Mouse (Mus musculus): Measurements from ENCODE around the gene Trim80. TPM values are rescaled to one million over a fixed set of nuclear protein-coding genes. Genes with fewer than 3 reads are reported as not detected.

The Trim80 gene
- polyA plus RNA-seq, 1 experiment: not detected

- Histone ChIP-seq H3K79me3 (ENCODE audit: low read depth) (peaks cover 2% of the 10 kb centered on the region), H3K27me3 (ENCODE audit: control insufficient read depth, insufficient read depth, insufficient read length) (no peaks in the 10 kb centered on the region), H3K36me3 (ENCODE audit: control insufficient read depth, insufficient read depth) (peaks cover 5% of the 10 kb centered on the region), H3ac (ENCODE audit: control insufficient read depth, insufficient read length, low read depth) (no peak overlapping the region), H3K79me2 (ENCODE audit: control insufficient read depth, insufficient read depth) (no peaks in the 10 kb centered on the region), H3K4me3 (ENCODE audit: insufficient read depth, poor library complexity, severe bottlenecking) (no peak overlapping the region)
- no peak for TF ChIP-seq MYOG (IDR thresholded peaks at IDR 0.05; ENCODE audit: control insufficient read depth, extremely low read depth, insufficient read length)
- TF ChIP-seq MYOD1 (IDR thresholded peaks at IDR 0.05; ENCODE audit: control insufficient read depth, insufficient read length, low read depth): no peak
- TF ChIP-seq CTCF (IDR thresholded peaks at IDR 0.05; ENCODE audit: control insufficient read depth, insufficient read depth, insufficient read length): no peak
- no peak for TF ChIP-seq CEBPB (IDR thresholded peaks at IDR 0.05; ENCODE audit: low read depth)
- no peak for TF ChIP-seq USF1 (IDR thresholded peaks at IDR 0.05; ENCODE audit: low read depth)
These were observed 42.9 kb downstream of the Trim80 start for GRCm38 (mm10) chr11:115483278-115483677.

- TF ChIP-seq CTCF (IDR thresholded peaks at IDR 0.05; ENCODE audit: control insufficient read depth, insufficient read depth, insufficient read length) (peak; percentile 45), FOSL1 (IDR thresholded peaks at IDR 0.05; ENCODE audit: insufficient read depth, low read length, poor library complexity, severe bottlenecking) (no peak)
- H3ac ChIP-seq (ENCODE audit: control insufficient read depth, insufficient read length, low read depth): no peak overlapping the region
- H3K36me3 ChIP-seq (ENCODE audit: control insufficient read depth, insufficient read depth): peaks cover 5% of the 10 kb centered on the region
- H3K4me3 ChIP-seq (ENCODE audit: insufficient read depth, poor library complexity, severe bottlenecking): no peak overlapping the region
- H3K27me3 ChIP-seq (ENCODE audit: control insufficient read depth, insufficient read depth, insufficient read length): no peaks in the 10 kb centered on the region
- no peaks in the 10 kb centered on the region for H3K79me2 ChIP-seq (ENCODE audit: control insufficient read depth, insufficient read depth)
- peaks cover 2% of the 10 kb centered on the region for H3K79me3 ChIP-seq (ENCODE audit: low read depth)
These were observed 43.4 kb downstream of the Trim80 start for GRCm38 (mm10) chr11:115483726-115484125.

GRCm38 (mm10) chr11:115485155-115485554 lies 44.8 kb downstream of the Trim80 start:
- H3K36me3 ChIP-seq (ENCODE audit: control insufficient read depth, insufficient read depth): peaks cover 18% of the 10 kb centered on the region
- no peak overlapping the region for H3ac ChIP-seq (ENCODE audit: control insufficient read depth, insufficient read length, low read depth)
- no peak overlapping the region for H3K4me3 ChIP-seq (ENCODE audit: insufficient read depth, poor library complexity, severe bottlenecking)
- TF ChIP-seq CTCF (IDR thresholded peaks at IDR 0.05; ENCODE audit: control insufficient read depth, insufficient read depth, insufficient read length) (no peak), CEBPB (IDR thresholded peaks at IDR 0.05; ENCODE audit: low read depth) (no peak), MYOD1 (IDR thresholded peaks at IDR 0.05; ENCODE audit: control insufficient read depth, insufficient read length, low read depth) (no peak), MYOG (IDR thresholded peaks at IDR 0.05; ENCODE audit: control insufficient read depth, extremely low read depth, insufficient read length) (no peak), FOSL1 (IDR thresholded peaks at IDR 0.05; ENCODE audit: insufficient read depth, low read length, poor library complexity, severe bottlenecking) (no peak), MAX (IDR thresholded peaks at IDR 0.05) (no peak), USF1 (IDR thresholded peaks at IDR 0.05; ENCODE audit: low read depth) (no peak)
- peaks cover 2% of the 10 kb centered on the region for H3K79me3 ChIP-seq (ENCODE audit: low read depth)
- H3K27me3 ChIP-seq (ENCODE audit: control insufficient read depth, insufficient read depth, insufficient read length): no peaks in the 10 kb centered on the region
- H3K79me2 ChIP-seq (ENCODE audit: control insufficient read depth, insufficient read depth): peaks cover 7% of the 10 kb centered on the region

- Histone ChIP-seq H3K27me3 (ENCODE audit: control insufficient read depth, insufficient read depth, insufficient read length) (no peaks in the 10 kb centered on the region), H3K36me3 (ENCODE audit: control insufficient read depth, insufficient read depth) (peaks cover 20% of the 10 kb centered on the region), H3K79me3 (ENCODE audit: low read depth) (peaks cover 10% of the 10 kb centered on the region), H3ac (ENCODE audit: control insufficient read depth, insufficient read length, low read depth) (no peak overlapping the region), H3K79me2 (ENCODE audit: control insufficient read depth, insufficient read depth) (peaks cover 25% of the 10 kb centered on the region), H3K4me3 (ENCODE audit: insufficient read depth, poor library complexity, severe bottlenecking) (no peak overlapping the region)
- no peak for TF ChIP-seq MYOD1 (IDR thresholded peaks at IDR 0.05; ENCODE audit: control insufficient read depth, insufficient read length, low read depth)
- no peak for TF ChIP-seq FOSL1 (IDR thresholded peaks at IDR 0.05; ENCODE audit: insufficient read depth, low read length, poor library complexity, severe bottlenecking)
- TF ChIP-seq CEBPB (IDR thresholded peaks at IDR 0.05; ENCODE audit: low read depth): no peak
- TF ChIP-seq MAX (IDR thresholded peaks at IDR 0.05): no peak
- no peak for TF ChIP-seq CTCF (IDR thresholded peaks at IDR 0.05; ENCODE audit: control insufficient read depth, insufficient read depth, insufficient read length)
These were observed 48.3 kb downstream of the Trim80 start for GRCm38 (mm10) chr11:115488551-115489104.

- Histone ChIP-seq H3K36me3 (ENCODE audit: control insufficient read depth, insufficient read depth) (peaks cover 15% of the 10 kb centered on the region), H3K27me3 (ENCODE audit: control insufficient read depth, insufficient read depth, insufficient read length) (no peaks in the 10 kb centered on the region), H3ac (ENCODE audit: control insufficient read depth, insufficient read length, low read depth) (peak overlapping the region; percentile 75), H3K4me3 (ENCODE audit: insufficient read depth, poor library complexity, severe bottlenecking) (peak overlapping the region; percentile 91), H3K79me2 (ENCODE audit: control insufficient read depth, insufficient read depth) (peaks cover 25% of the 10 kb centered on the region), H3K79me3 (ENCODE audit: low read depth) (peaks cover 10% of the 10 kb centered on the region)
- TF ChIP-seq CTCF (IDR thresholded peaks at IDR 0.05; ENCODE audit: control insufficient read depth, insufficient read depth, insufficient read length) (no peak), MYOD1 (IDR thresholded peaks at IDR 0.05; ENCODE audit: control insufficient read depth, insufficient read length, low read depth) (no peak), CEBPB (IDR thresholded peaks at IDR 0.05; ENCODE audit: low read depth) (no peak), MAX (IDR thresholded peaks at IDR 0.05) (no peak), USF1 (IDR thresholded peaks at IDR 0.05; ENCODE audit: low read depth) (no peak), FOSL1 (IDR thresholded peaks at IDR 0.05; ENCODE audit: insufficient read depth, low read length, poor library complexity, severe bottlenecking) (no peak)
These were observed 50.4 kb downstream of the Trim80 start for GRCm38 (mm10) chr11:115490441-115491355.

Data from C2C12 (cell line).